Mouse (Mus musculus): ENCODE results near the gene Cux1.

GRCm38 (mm10) chr5:136608814-136609434 lies 41.6 kb upstream of the Cux1 start:
- TF ChIP-seq POLR2A (IDR thresholded peaks at IDR 0.05; ENCODE audit: low read depth, low read length), result no peak
- no peak for TF ChIP-seq CTCF (IDR thresholded peaks at IDR 0.05; ENCODE audit: extremely low read depth, insufficient read depth, insufficient read length, insufficient replicate concordance)
